Mouse (Mus musculus) skeletal muscle tissue, adult 2 months (tissue): ENCODE data around the gene Klhl6.
A peak's percentile ranks its signal among the peaks of the same experiment; 100 is the strongest.
"Not testable (repeated sequence)": the region's sequence is repeated elsewhere in the genome, so short reads cannot be mapped to it uniquely, and the experiment has no call there.

Source experiments
- DNase-seq: peaks from one replicate; pipeline ENCODE4 v3.0.0-alpha.2; 2012; ENCODE audit warnings: low read depth, low spot score

Gene Klhl6

GRCm38 (mm10) chr16:19982537-19983257 lies at the start of gene Klhl6:
Klhl6 (minus strand) TSS chr16:19983037.
- DNase-seq, result peak; percentile 50

- DNase-seq, result not testable (repeated sequence)
These were observed 44.4 kb upstream of the Klhl6 start for GRCm38 (mm10) chr16:20027241-20027640.

DNA sequence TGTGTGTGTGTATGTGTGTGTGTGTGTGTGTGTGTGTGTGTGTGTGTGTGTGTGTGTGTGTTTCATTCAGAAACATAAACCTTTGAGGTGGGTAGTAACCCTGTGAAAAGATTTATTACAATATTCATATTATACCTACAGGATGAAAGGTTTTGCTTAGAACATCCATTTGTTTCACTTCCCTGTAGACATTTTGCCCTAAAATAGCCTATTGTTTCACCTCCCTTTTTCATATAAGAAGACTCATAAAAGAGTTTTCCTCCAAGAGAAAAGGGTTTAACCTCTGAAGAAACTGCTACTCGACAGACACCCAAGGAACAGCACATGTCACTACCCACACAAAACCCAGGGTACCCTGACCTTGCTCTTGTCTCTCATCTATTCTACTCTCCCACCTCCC lies 40.0 kb upstream of the Klhl6 start:
- DNase-seq, result no peak

DNA sequence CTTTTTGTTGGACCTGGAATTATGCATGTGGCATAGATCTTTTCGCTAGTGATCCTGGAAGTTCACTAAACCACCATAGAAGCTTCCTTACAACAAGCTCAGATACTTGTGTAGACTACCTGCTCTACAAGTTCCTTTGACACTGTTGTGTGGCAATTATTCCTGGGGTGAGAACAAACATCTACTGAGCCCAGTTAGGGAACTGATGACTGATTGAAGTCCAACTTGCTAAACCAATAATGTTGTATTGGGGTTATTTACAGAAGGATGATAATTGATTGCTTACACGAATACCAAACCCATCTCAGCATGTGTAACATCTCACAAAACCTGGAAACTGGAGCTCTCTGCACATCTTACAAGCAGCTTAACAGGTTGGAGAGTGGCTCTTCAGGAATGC lies 39.0 kb upstream of the Klhl6 start:
- DNase-seq, result no peak

DNA sequence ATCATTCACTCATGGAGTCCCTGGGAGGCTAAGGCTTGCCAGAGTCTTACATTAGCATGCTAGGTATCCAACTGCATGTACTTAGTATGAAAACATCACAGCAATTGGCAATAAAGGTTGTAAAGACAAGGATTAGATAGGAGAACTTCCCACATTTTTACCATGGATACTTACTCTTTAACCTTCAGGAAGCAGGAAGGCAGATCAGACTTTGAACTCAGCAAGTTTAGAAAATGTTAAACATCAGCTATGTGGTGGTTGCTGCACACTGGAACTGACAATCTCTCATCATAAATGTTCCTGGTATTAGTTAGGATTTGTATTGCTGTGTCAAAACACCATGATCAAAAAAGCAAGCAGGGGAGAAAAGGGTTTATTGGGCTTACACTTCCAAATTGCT lies 29.8 kb upstream of the Klhl6 start:
- no peak for DNase-seq

DNA sequence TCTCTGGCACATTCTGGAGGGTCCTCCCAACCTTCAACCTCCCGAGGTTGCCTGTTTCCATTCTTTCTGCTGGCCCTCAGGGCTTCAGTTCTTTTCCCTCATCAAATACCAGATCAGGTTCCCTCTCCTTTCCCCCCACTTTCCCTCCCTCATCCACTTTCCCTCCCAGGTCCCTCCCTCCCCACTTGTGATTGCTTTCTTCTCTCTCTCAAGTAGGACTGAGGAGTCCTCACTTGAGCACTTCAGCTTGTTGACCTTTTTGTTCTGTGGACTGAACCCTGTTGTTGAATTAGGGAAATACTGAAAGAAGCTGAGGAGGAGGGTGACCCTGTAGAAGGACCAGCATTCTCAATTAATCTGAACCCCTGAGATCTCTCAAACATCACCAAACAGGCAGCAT lies 23.2 kb upstream of the Klhl6 start:
- no peak for DNase-seq

- not testable (repeated sequence) for DNase-seq
These were observed 17.4 kb upstream of the Klhl6 start for GRCm38 (mm10) chr16:20000286-20000685.

GRCm38 (mm10) chr16:19997616-19998015 lies 14.8 kb upstream of the Klhl6 start:
- DNase-seq, result no peak

DNA sequence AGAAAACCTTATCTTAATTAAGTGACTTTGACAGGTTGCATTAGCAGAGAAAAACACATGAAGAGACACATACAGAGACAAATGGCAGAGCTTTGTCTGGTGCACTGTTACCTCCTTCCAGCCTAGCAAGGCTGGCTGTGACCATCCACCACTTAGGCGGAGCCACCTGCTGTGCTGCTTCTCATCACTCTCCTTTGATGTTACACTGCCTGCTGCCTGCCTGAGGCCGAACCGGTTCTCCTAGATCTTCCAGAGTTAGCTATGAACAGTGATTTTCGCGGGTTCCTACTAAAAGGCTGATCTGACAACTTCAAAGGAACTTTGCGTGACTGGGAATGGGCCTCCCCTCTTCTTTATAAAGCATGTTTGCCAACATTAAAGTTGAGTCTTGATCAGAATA lies 14.1 kb upstream of the Klhl6 start:
- not testable (repeated sequence) for DNase-seq

- no peak for DNase-seq
These were observed 13.0 kb upstream of the Klhl6 start for GRCm38 (mm10) chr16:19995818-19996217.

DNA sequence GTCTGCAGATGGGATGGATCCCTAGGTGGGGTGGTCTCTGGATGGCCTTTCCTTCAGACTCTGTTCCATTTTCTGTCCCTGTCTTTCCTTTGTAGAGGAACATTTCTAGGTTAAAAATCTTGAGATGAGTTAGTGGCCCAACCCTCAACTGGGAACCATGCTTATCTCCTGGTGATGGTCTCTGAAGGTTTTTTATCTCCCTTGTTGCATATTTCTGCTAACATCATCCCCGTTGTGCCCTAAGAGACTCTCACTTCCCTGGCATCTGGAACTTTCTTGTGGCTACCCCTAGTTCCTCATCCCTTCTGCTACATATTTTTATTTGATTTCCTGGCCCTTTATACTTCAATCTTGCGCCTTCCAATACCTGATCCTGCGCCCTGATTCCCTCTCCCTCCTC lies 10.4 kb upstream of the Klhl6 start:
- DNase-seq, result no peak

DNA sequence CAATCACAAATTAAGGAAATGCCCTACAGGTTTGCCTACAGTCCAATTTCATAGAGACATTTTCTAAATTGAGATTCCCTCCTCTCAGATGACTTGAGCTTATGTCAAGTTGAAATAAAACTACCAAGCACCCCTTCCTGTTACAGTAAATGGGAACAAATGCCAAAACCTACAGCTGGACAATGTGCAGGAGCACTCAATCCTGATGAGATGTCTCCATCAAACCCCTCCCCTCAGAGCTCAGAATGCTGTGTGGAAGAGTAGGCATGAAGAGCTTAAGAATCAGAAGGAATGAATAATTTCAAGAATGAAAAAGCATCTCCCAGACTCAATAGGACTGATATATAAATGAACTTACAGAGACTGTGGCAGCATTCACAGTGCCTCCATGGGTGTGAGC lies 7.7 kb upstream of the Klhl6 start:
- no peak for DNase-seq

- no peak for DNase-seq
These were observed 4.8 kb upstream of the Klhl6 start for GRCm38 (mm10) chr16:19987589-19987988.

GRCm38 (mm10) chr16:19984884-19985643 lies 2.2 kb upstream of the Klhl6 start:
- DNase-seq, result no peak

DNA sequence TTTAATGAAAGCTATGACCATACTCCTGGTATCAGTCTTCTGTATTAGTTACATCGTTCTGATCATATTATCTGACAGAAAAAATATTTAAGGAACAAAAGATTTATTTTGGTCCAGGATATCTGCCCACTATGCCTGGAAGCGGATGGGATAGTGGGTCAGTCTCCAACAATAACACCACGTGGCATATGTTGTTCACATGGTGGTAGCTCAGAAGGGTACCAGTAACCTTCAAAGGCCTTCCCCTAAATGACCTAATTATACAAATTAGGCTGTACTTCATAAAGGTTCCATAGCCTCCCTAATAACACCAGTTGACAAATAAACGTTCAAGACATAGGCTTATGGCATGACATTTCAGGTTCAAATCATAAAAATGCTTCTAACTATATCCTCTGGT lies 722 bp upstream of the Klhl6 start:
- no peak for DNase-seq

GRCm38 (mm10) chr16:19981684-19982083 lies 1.2 kb downstream of the Klhl6 start:
- no peak for DNase-seq

- DNase-seq, result no peak
These were observed 1.8 kb downstream of the Klhl6 start for GRCm38 (mm10) chr16:19981006-19981405.

- no peak for DNase-seq
These were observed 3.1 kb downstream of the Klhl6 start for GRCm38 (mm10) chr16:19979755-19980154.

DNA sequence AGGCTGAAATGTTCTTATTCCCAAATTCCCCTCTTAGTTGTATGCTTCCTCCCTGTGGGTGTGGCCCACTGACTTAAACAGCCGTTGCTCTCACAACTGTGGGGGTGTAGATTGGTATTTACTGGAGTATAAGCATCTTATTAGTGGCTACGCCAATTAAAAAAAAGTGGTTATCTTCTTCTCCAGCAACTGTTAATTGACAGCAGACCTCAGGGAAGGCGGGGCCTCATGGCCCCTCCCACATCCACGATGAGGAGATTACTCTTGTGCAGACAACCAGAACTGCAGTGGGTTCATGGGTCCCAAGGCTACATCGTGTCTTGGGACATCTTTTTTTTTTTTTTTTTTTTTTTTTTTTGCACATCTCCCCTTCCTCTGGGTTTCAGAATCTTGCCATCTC lies 5.6 kb downstream of the Klhl6 start:
- DNase-seq, result no peak

DNA sequence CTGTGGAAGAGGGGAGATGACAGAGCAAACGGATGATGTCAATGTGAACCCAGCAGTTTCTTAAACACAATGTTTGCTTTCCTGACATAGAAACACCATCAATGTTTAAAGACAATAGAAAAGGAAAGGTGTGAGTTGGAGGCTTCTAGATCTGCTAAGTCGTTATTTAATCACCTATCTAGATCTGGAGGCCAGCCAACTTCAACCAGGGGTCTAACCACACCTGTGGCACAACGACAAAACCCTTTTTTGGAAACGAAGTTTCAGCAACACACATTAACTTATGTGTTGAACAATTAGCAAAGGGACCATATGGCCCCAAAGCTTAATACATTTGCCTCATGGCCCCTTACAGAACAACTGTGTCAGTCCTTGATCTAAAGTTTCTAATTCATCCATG lies 6.0 kb downstream of the Klhl6 start:
- DNase-seq, result no peak

DNA sequence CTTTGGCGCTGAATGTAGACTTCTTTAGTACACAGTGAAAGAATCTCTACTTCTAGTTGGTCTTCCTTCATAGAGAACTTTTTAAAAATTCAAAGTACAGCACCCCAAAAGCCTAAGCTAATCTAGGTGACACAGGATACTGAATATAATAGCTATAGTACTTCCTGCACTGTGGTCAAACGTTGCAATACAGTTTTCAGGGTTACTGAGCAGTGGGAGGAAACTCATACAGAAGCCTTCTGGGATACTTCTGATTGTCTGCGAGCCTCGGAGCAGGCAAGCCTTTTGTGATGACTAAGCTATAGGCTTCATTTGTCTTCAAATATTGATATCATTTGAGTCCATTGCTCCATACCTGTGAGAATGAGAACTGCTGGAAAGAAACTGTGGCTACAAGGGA lies 7.4 kb downstream of the Klhl6 start:
- DNase-seq, result no peak

GRCm38 (mm10) chr16:19973480-19973879 lies 9.4 kb downstream of the Klhl6 start:
- peak; percentile 27 for DNase-seq

- no peak for DNase-seq
These were observed 10.0 kb downstream of the Klhl6 start for GRCm38 (mm10) chr16:19972736-19973350.
